Mouse (Mus musculus): ENCODE results near the gene Pigu. TPM values are rescaled to one million over a fixed set of nuclear protein-coding genes. Genes with fewer than 3 reads are reported as not detected.

Gene Pigu
- total RNA-seq, 2 experiments from 2014 or later, result 23.8 to 24.7 TPM

- peak; percentile 99 for DNase-seq
- TF ChIP-seq CTCF (IDR thresholded peaks at IDR 0.05), result no peak
- H3K27ac ChIP-seq, result peak overlapping the region; percentile 100
- H3K4me3 ChIP-seq, result peak overlapping the region; percentile 99
- intact Hi-C loops (cut with DNase I), result loop anchor here (2.0 to 5.0 kb wide), 2 partner anchors 25 to 84 kb away; partner anchors contain the start of gene Pigu
Measured at GRCm38 (mm10) chr2:155381643-155382331, 24.6 kb upstream of the Pigu start.

GRCm38 (mm10) chr2:155381060-155381437, 23.8 kb upstream of the Pigu start:
- peak overlapping the region; percentile 100 for H3K27ac ChIP-seq
- no peak for TF ChIP-seq CTCF (IDR thresholded peaks at IDR 0.05)
- no peak for DNase-seq
- intact Hi-C loops (cut with DNase I), result loop anchor here (5.0 kb wide), 1 partner anchor 84 kb away; no protein-coding TSS in a partner anchor
- peak overlapping the region; percentile 99 for H3K4me3 ChIP-seq

- Histone ChIP-seq H3K4me3 (peak within 1 kb of the TSS; percentile 99), H3K27ac (peak within 1 kb of the TSS; percentile 100)
- intact Hi-C loops (cut with DNase I), result loop anchor here (5.0 kb wide), 1 partner anchor 83 kb away; no protein-coding TSS in a partner anchor
- DNase-seq, result peak; percentile 25
- TF ChIP-seq CTCF (IDR thresholded peaks at IDR 0.05), result no peak
Measured at GRCm38 (mm10) chr2:155380261-155381059, 23.2 kb upstream of the Pigu start, which contains the start of gene Trp53inp2. Gene Trp53inp2 (plus strand): TSS chr2:155381059.

- no peak overlapping the region for H3K4me3 ChIP-seq
- no peak for TF ChIP-seq CTCF (IDR thresholded peaks at IDR 0.05)
- DNase-seq, result no peak
- no peak overlapping the region for H3K27ac ChIP-seq
- intact Hi-C loops (cut with DNase I), result no loop called here
Measured at GRCm38 (mm10) chr2:155376191-155376590, 19.0 kb upstream of the Pigu start.

GRCm38 (mm10) chr2:155374521-155374920, 17.3 kb upstream of the Pigu start:
- TF ChIP-seq CTCF (IDR thresholded peaks at IDR 0.05), result no peak
- intact Hi-C loops (cut with DNase I), result no loop called here
- Histone ChIP-seq H3K4me3 (no peak overlapping the region), H3K27ac (no peak overlapping the region)
- no peak for DNase-seq

- no peak overlapping the region for H3K27ac ChIP-seq
- intact Hi-C loops (cut with DNase I), result no loop called here
- no peak for DNase-seq
- TF ChIP-seq CTCF (IDR thresholded peaks at IDR 0.05), result no peak
- H3K4me3 ChIP-seq, result no peak overlapping the region
Measured at GRCm38 (mm10) chr2:155373886-155374285, 16.7 kb upstream of the Pigu start.

- no peak overlapping the region for H3K4me3 ChIP-seq
- no peak for TF ChIP-seq CTCF (IDR thresholded peaks at IDR 0.05)
- H3K27ac ChIP-seq, result no peak overlapping the region
- DNase-seq, result no peak
- intact Hi-C loops (cut with DNase I), result no loop called here
Measured at GRCm38 (mm10) chr2:155373302-155373701, 16.1 kb upstream of the Pigu start.

GRCm38 (mm10) chr2:155372451-155372850, 15.2 kb upstream of the Pigu start:
- no peak for DNase-seq
- H3K4me3 ChIP-seq, result no peak overlapping the region
- no peak for TF ChIP-seq CTCF (IDR thresholded peaks at IDR 0.05)
- no peak overlapping the region for H3K27ac ChIP-seq
- intact Hi-C loops (cut with DNase I), result no loop called here

GRCm38 (mm10) chr2:155369333-155369883, 12.2 kb upstream of the Pigu start:
- Histone ChIP-seq H3K27ac (peak overlapping the region; percentile 82), H3K4me3 (peak overlapping the region; percentile 13; the same call in 1 of the 2 replicates)
- no peak for TF ChIP-seq CTCF (IDR thresholded peaks at IDR 0.05)
- peak; percentile 79 for DNase-seq
- intact Hi-C loops (cut with DNase I), result no loop called here

- no peak for TF ChIP-seq CTCF (IDR thresholded peaks at IDR 0.05)
- Histone ChIP-seq H3K4me3 (no peak overlapping the region), H3K27ac (0 out of 2 replicates have a peak overlapping the region, but pooled peaks have one; percentile 5)
- intact Hi-C loops (cut with DNase I), result no loop called here
- DNase-seq, result no peak
Measured at GRCm38 (mm10) chr2:155367635-155368284, 10.5 kb upstream of the Pigu start.

GRCm38 (mm10) chr2:155357686-155358399, 613 bp upstream of the Pigu start:
- Histone ChIP-seq H3K27ac (peak overlapping the region; percentile 90), H3K4me3 (peak overlapping the region; percentile 96)
- intact Hi-C loops (cut with DNase I), result loop anchor here (2.0 kb wide), 1 partner anchor 25 kb away; no protein-coding TSS in a partner anchor
- no peak for TF ChIP-seq CTCF (IDR thresholded peaks at IDR 0.05)
- DNase-seq, result no peak

GRCm38 (mm10) chr2:155354402-155354801, 2.8 kb downstream of the Pigu start:
- H3K4me3 ChIP-seq, result no peak overlapping the region
- intact Hi-C loops (cut with DNase I), result no loop called here
- DNase-seq, result no peak
- H3K27ac ChIP-seq, result no peak overlapping the region
- no peak; the same call in 1 of the 2 replicates for TF ChIP-seq CTCF (IDR thresholded peaks at IDR 0.05)
